Mouse (Mus musculus) midbrain, postnatal 0 days (tissue): ENCODE results near the gene Htr5b. TPM values are rescaled to one million over a fixed set of nuclear protein-coding genes. Genes with fewer than 3 reads are reported as not detected.

Experiments used
- ATAC-seq: fragments of 200-750 bp; cut with Nextera tagmentation; 2 replicates; pipeline ENCODE4 v1.8.0; 2017; ENCODE audit warnings: moderate number of reproducible peaks, mild to moderate bottlenecking, moderate TSS enrichment, moderate library complexity; ENCODE audit not compliant: low FRiP score
- DNase-seq: peaks from one replicate; pipeline ENCODE4 v3.0.0-alpha.2; 2015; ENCODE audit warnings: low spot score
- H3K27ac ChIP-seq: fragments of 300-500 bp; sonication (generic); 2 replicates; pipeline ENCODE4 v1.5.1; 2014; ENCODE audit warnings: low read depth, mild to moderate bottlenecking, low read length, mixed read lengths
- H3K27me3 ChIP-seq: fragments of 300-500 bp; sonication (generic); 2 replicates; pipeline ENCODE4 v1.6.1; 2014; ENCODE audit warnings: low read length, control low read depth, mixed read lengths; ENCODE audit not compliant: insufficient read depth
- H3K36me3 ChIP-seq: fragments of 300-500 bp; sonication (generic); 2 replicates; pipeline ENCODE4 v1.6.1; 2014; ENCODE audit warnings: low read length, control low read depth, mixed read lengths; ENCODE audit not compliant: insufficient read depth
- H3K4me1 ChIP-seq: fragments of 300-500 bp; sonication (generic); 2 replicates; pipeline ENCODE4 v1.6.1; 2014; ENCODE audit warnings: mild to moderate bottlenecking, control low read depth, antibody characterized with exemption, low read length, mixed read lengths; ENCODE audit not compliant: insufficient read depth
- H3K4me2 ChIP-seq: fragments of 300-500 bp; sonication (generic); 2 replicates; pipeline ENCODE4 v1.6.1; 2014; ENCODE audit warnings: low read depth, mild to moderate bottlenecking, low read length, mixed read lengths; ENCODE audit not compliant: poor library complexity, severe bottlenecking
- H3K4me3 ChIP-seq: fragments of 300-500 bp; sonication (generic); 2 replicates; pipeline ENCODE4 v1.5.1; 2014; ENCODE audit warnings: low read depth, mild to moderate bottlenecking, low read length, moderate library complexity
- H3K9ac ChIP-seq: fragments of 300-500 bp; sonication (generic); replicated peaks from 2 replicates; pipeline ENCODE4 v1.6.1; 2014; ENCODE audit warnings: mild to moderate bottlenecking, low read length, moderate library complexity, mixed read lengths; ENCODE audit not compliant: poor library complexity, severe bottlenecking
- H3K9me3 ChIP-seq: fragments of 300-500 bp; sonication (generic); 2 replicates; pipeline ENCODE4 v1.6.1; 2016; ENCODE audit warnings: low read length, control low read depth
- CTCF ChIP-seq: IDR thresholded peaks from 2 replicates; pipeline ENCODE4 v1.5.1; 2016; ENCODE audit warnings: antibody characterized with exemption, mild to moderate bottlenecking
- WGBS: fragments of 180-500 bp; shearing (Covaris S2); extraction: QIAGEN DNeasy Blood & Tissue Kit; methylation state at CpG from one replicate; pipeline ENCODE4 v1.1.7; 2014; 5-methylcytosine and 5-hydroxymethylcytosine counted together
- polyA plus RNA-seq: library from polyadenylated mRNA; unstranded; fragments of >200 nt; fragmentation: Nextera tagmentation; extraction: Ambion mirVana; gene quantifications from 2 replicates; pipeline ENCODE4 v1.2.1, GENCODE M21; 2015
- total RNA-seq: library from RNA; depleted of rRNA; stranded (reverse); fragments of >200 nt; gene quantifications from 2 replicates; pipeline ENCODE4 v1.2.3, GENCODE M21; 2014

Htr5b gene
- total and polyA plus RNA-seq, 2 experiments from 2014 or later = 2.7 to 3.1 TPM

DNA sequence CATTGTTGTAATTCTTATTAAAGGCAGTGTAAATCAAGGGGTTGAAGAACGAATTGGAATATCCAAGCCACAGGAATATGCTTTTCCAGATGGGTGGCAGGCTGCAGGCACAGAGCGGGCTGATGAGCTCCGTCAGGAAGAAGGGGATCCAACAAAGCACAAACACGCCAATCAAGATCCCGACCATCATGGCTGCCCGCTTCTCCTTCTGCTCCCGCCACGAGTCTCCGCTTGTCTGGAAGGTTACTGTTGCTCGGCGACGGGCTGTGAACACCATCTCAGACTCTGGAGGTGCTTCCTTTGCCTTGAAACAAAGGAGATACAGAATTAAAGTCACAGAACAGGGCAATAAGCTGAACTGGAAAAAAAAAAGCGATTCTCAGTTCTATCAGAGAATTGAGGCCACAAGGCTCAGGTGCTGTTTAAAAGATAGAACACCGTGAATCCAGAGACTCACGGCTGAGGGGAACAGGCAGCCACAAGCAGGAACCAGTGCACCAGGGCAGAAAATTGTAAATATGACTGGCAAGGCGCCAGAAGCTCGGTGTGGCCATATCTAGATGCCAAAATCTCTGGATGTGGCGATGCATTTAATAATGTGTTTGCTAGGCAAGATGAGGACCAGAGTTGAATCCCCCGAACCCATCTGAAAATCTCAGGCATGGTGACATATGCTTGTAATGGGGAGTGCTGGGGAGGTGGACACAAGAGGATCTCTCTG, 17.7 kb downstream of the Htr5b start:
- Histone ChIP-seq H3K27ac (no peak overlapping the region), H3K9ac (no peak overlapping the region), H3K36me3 (0 out of 2 replicates have a peak, but pooled peaks cover 2% of the 10 kb centered on the region), H3K4me3 (no peak overlapping the region), H3K4me2 (no peak overlapping the region), H3K27me3 (no peaks in the 10 kb centered on the region), H3K4me1 (no peaks in the 10 kb centered on the region), H3K9me3 (no peaks in the 10 kb centered on the region)
- DNase-seq (peak; percentile 61), ATAC-seq (no peak)
- no peak for TF ChIP-seq CTCF
- 83% methylated on average over 19 of the region's 19 CpGs for WGBS

GRCm38 (mm10) chr1:121508729-121509128, 19.5 kb downstream of the Htr5b start:
- no peak overlapping the region for H3K9ac ChIP-seq
- no peaks in the 10 kb centered on the region for H3K9me3 ChIP-seq
- no peak overlapping the region for H3K4me2 ChIP-seq
- 0 out of 2 replicates have a peak, but pooled peaks cover 2% of the 10 kb centered on the region for H3K36me3 ChIP-seq
- H3K4me1 ChIP-seq = no peaks in the 10 kb centered on the region
- TF ChIP-seq CTCF = no peak
- H3K27me3 ChIP-seq = no peaks in the 10 kb centered on the region
- 80% methylated on average over 2 of the region's 2 CpGs for WGBS
- H3K4me3 ChIP-seq = no peak overlapping the region
- ATAC-seq = no peak
- H3K27ac ChIP-seq = no peak overlapping the region
- DNase-seq = no peak

DNA sequence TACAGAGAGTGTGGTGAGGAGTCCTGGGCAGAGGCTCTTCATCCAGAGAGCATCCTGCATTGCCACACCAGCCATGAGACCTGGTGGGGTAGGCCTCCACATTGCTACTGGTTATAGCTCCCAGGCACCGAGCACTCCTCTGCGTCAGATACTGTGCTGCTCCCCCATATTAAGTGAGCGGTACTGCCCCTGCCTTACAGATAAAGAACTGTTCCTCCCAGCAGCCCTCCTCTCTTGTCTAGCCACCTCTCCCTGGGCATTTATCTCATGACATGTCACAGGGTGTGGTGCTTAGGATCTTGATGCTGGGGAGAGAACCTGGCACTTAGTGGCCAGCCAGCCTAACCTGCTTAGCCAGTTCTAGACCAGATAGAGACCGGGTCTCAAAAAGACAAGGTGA, 31.2 kb downstream of the Htr5b start:
- ATAC-seq = no peak
- Histone ChIP-seq H3K9me3 (no peaks in the 10 kb centered on the region), H3K36me3 (peaks cover 74% of the 10 kb centered on the region), H3K27me3 (no peaks in the 10 kb centered on the region), H3K27ac (no peak overlapping the region), H3K4me3 (no peak overlapping the region), H3K4me1 (no peaks in the 10 kb centered on the region), H3K9ac (no peak overlapping the region), H3K4me2 (no peak overlapping the region)
- TF ChIP-seq CTCF = no peak
- WGBS = 100% methylated on average over 4 of the region's 4 CpGs
- DNase-seq = no peak

GRCm38 (mm10) chr1:121490241-121490640, 38.0 kb downstream of the Htr5b start:
- Histone ChIP-seq H3K36me3 (peaks cover 79% of the 10 kb centered on the region), H3K27me3 (no peaks in the 10 kb centered on the region), H3K4me3 (no peak overlapping the region), H3K27ac (no peak overlapping the region), H3K4me2 (no peak overlapping the region), H3K9ac (no peak overlapping the region), H3K4me1 (no peaks in the 10 kb centered on the region), H3K9me3 (no peaks in the 10 kb centered on the region)
- WGBS = 32% methylated on average over 5 of the region's 5 CpGs
- DNase-seq (peak; percentile 33), ATAC-seq (no peak)
- peak; percentile 62 for TF ChIP-seq CTCF

DNA sequence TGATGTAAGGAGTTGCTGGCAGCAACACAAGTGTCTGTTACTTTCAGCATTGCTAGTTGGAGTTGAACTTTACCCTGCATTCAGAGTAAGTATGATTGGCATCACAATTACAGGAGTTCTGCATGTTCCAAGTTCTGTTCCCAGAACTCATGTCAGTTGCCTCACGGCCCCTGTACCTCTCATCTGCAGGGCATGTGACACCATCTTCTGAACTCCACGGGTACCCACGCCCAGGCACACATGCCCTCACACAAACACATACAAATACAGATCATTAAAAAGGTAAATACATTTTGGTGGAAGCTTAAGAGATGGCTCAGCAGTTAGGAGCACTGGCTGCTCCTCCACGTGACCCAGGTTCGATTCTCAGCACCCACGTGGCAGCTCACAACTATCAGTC, 41.5 kb downstream of the Htr5b start:
- H3K36me3 ChIP-seq = peaks cover 67% of the 10 kb centered on the region
- ATAC-seq (no peak), DNase-seq (no peak)
- no peaks in the 10 kb centered on the region for H3K9me3 ChIP-seq
- H3K4me1 ChIP-seq = no peaks in the 10 kb centered on the region
- WGBS = 92% methylated on average over 6 of the region's 6 CpGs
- TF ChIP-seq CTCF = no peak
- no peak overlapping the region for H3K4me3 ChIP-seq
- no peaks in the 10 kb centered on the region for H3K27me3 ChIP-seq
- H3K27ac ChIP-seq = no peak overlapping the region
- H3K4me2 ChIP-seq = no peak overlapping the region
- H3K9ac ChIP-seq = no peak overlapping the region

- 87% methylated on average over 4 of the region's 4 CpGs for WGBS
- Histone ChIP-seq H3K36me3 (peaks cover 70% of the 10 kb centered on the region), H3K4me1 (no peaks in the 10 kb centered on the region), H3K4me3 (no peak overlapping the region), H3K4me2 (no peak overlapping the region), H3K27me3 (no peaks in the 10 kb centered on the region), H3K9me3 (no peaks in the 10 kb centered on the region), H3K27ac (no peak overlapping the region), H3K9ac (no peak overlapping the region)
- DNase-seq (no peak), ATAC-seq (no peak)
- no peak for TF ChIP-seq CTCF
Observed at GRCm38 (mm10) chr1:121483091-121483490, 45.2 kb downstream of the Htr5b start.
